Mouse (Mus musculus) cerebellum, adult 2 months (tissue): ENCODE measurements at regions not wholly inside any gene's neighbourhood (a gene's known extent, or its start where the extent isn't known, plus 50 kb on each side); places are given as distances from the start of the nearest gene placed in this dataset.

Source experiments
- CTCF ChIP-seq: fragments of 200-500 bp; IDR thresholded peaks from 2 replicates; pipeline ENCODE4 v1.5.1; 2011; ENCODE audit warnings: low read depth, mild to moderate bottlenecking, control low read depth, low read length, moderate library complexity, borderline replicate concordance; ENCODE audit not compliant: insufficient read depth
- POLR2A ChIP-seq: fragments of 200-500 bp; IDR thresholded peaks from 2 replicates; pipeline ENCODE4 v1.6.1; 2011; ENCODE audit warnings: low read length, control low read depth, borderline replicate concordance; ENCODE audit not compliant: insufficient read depth

DNA sequence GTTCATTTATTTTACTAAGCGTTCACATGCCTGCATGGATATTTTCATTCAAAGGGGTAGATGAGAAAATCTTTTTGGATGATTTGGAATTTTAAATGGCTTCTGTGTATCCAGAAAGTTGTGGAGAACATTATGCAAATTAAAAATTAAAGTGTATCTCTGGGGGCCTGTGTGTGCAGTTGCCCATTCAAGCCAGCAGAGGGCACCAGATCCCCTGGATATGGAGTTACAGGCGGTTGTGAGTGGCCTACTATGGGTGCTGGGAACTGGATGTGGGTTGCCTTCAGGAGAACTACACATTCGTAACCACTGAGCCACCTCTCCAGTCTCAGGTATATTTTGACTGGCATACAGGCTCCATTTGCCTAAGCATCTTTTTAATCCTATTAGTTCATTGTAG is 123.4 kb upstream of the Atxn1 start:
- TF ChIP-seq CTCF, result no peak
- no peak for TF ChIP-seq POLR2A
